ENCODE assay signal across 36 mouse cellular contexts in the genomic region with DNA sequence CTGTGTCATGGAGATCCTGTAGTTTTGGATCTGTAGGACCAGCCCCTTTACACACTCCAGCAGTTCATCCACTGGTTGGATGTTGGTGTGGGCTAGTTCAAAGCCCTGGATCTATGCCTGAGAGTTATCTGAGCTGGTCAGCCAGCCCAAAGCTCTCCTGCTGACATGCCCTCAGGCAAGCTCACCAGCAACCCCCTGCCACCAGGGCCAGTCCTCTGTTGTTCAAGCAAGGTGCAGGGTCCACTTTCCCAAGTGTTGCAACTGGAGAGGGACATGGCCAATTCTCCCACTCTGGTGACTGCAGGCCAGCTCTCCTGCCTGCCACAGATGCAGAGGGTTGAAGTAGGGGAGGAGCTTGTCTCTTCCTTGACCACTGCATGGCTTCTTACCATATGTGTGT. TPM values are rescaled to one million over a fixed set of nuclear protein-coding genes. Genes with fewer than 3 reads are reported as not detected.
"Had no signal": no experiment of that assay in that cellular context is flagged by ENCODE, and none has a peak within 500 bp of the region (broad histone marks: within the 10 kb centered on the region; RNA-seq: fewer than 3 reads in every experiment).

No protein-coding gene starts in this region.

RNA-seq across cellular contexts. Expression of a gene that starts 9.0 kb away (rescaled TPM):
- total RNA-seq: granulocyte monocyte progenitor cell, adult 5-6 weeks; hematopoietic stem cell, adult 5-6 weeks; layer of hippocampus, postnatal 14 days; layer of hippocampus, postnatal 36 days; left cerebral cortex, adult 18-20 months; left cerebral cortex, adult 8-10 months; left cerebral cortex, postnatal 10 days; left cerebral cortex, postnatal 25 days; left cerebral cortex, postnatal 4 days had no signal
- polyA plus RNA-seq: heart, adult 2 months; hindbrain, embryonic 11.5 days; hindbrain, embryonic 13.5 days; hindbrain, embryonic 15.5 days; hindbrain, postnatal 0 days; intestine, embryonic 14.5 days; large intestine, adult 2 months; limb, embryonic 11.5 days; limb, embryonic 13.5 days; limb, embryonic 15.5 days had no signal

RNA-seq across cellular contexts. Expression of a gene that starts 43.9 kb away (rescaled TPM):
- total RNA-seq: granulocyte monocyte progenitor cell, adult 5-6 weeks; hindbrain, postnatal 0 days had no signal

RNA-seq across cellular contexts. Expression of a gene that starts 45.2 kb away (rescaled TPM):
- total RNA-seq: gastrocnemius, adult 2 months; gastrocnemius, postnatal 10 days; gastrocnemius, postnatal 25 days; gastrocnemius, postnatal 4 days; granulocyte monocyte progenitor cell, adult 5-6 weeks; heart, adult 2 months; heart, postnatal 14 days; heart, postnatal 36 days; hematopoietic stem cell, adult 5-6 weeks; hindbrain, postnatal 0 days; layer of hippocampus, adult 18-20 months; layer of hippocampus, adult 8-10 months; layer of hippocampus, postnatal 14 days; layer of hippocampus, postnatal 36 days; left cerebral cortex, adult 18-20 months; left cerebral cortex, adult 8-10 months; left cerebral cortex, postnatal 10 days; left cerebral cortex, postnatal 25 days; left cerebral cortex, postnatal 4 days had no signal
- polyA plus RNA-seq: frontal cortex, adult 2 months; heart, adult 2 months; heart, embryonic 11.5 days; heart, embryonic 13.5 days; heart, embryonic 15.5 days; heart, postnatal 0 days; hindbrain, embryonic 11.5 days; hindbrain, embryonic 13.5 days; hindbrain, embryonic 15.5 days; hindbrain, postnatal 0 days; intestine, embryonic 14.5 days; intestine, embryonic 16.5 days; kidney, adult 2 months; kidney, embryonic 15.5 days; kidney, postnatal 0 days; large intestine, adult 2 months; limb, embryonic 11.5 days; limb, embryonic 13.5 days; limb, embryonic 15.5 days had no signal

RNA-seq across cellular contexts. Expression of a gene that starts 47.9 kb away (rescaled TPM):
- total RNA-seq: hematopoietic stem cell, adult 5-6 weeks; hindbrain, postnatal 0 days; layer of hippocampus, postnatal 14 days had no signal
- polyA plus RNA-seq: heart, embryonic 11.5 days; heart, embryonic 13.5 days; hindbrain, embryonic 11.5 days; hindbrain, embryonic 13.5 days; hindbrain, embryonic 15.5 days; hindbrain, postnatal 0 days; intestine, embryonic 14.5 days; intestine, embryonic 16.5 days; kidney, embryonic 15.5 days; kidney, postnatal 0 days; large intestine, adult 2 months; limb, embryonic 11.5 days had no signal
